Mouse (Mus musculus): ENCODE measurements around the gene Gm21981.

DNA sequence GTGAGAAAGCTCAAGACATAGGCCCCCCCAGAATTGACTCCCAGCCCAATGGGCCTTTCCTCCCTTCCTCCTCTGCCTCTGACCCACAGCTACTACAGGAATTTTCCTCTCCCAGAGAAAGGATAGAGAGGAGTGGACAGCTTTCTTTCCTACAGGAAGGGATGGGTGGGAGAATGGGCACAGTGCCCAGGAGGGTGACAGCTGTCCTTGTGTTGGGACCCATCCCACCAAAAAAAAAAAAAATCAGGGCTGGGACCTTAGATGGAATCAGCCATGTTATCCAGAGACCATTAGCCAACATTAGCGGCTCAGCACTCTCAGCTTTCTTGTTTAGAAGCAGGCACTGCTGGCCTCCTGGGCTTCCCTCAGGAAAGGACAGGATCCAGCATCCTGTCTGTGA lies 11.9 kb upstream of the Gm21981 start:
- TF ChIP-seq POLR2A (IDR thresholded peaks at IDR 0.05; ENCODE audit: insufficient read length, low read depth) (no peak), E2F4 (IDR thresholded peaks at IDR 0.05; ENCODE audit: insufficient read depth) (no peak), SRF (IDR thresholded peaks at IDR 0.05; ENCODE audit: control insufficient read depth, insufficient read length, low read depth) (no peak), POLR2AphosphoS2 (IDR thresholded peaks at IDR 0.05; ENCODE audit: insufficient read length, low read depth) (no peak), MYOD1 (IDR thresholded peaks at IDR 0.05; ENCODE audit: control insufficient read depth in 1 of 3, insufficient read length in 2 of 3, low read depth in 2 of 3) (peak in 2 of 3 experiments; percentile 28 to 31), TCF12 (IDR thresholded peaks at IDR 0.05; ENCODE audit: insufficient read depth, poor library complexity, severe bottlenecking) (no peak), USF1 (IDR thresholded peaks at IDR 0.05; ENCODE audit: low read depth) (no peak), CEBPB (IDR thresholded peaks at IDR 0.05; ENCODE audit: insufficient read depth, poor library complexity, severe bottlenecking) (no peak), TCF3 (IDR thresholded peaks at IDR 0.05; ENCODE audit: insufficient read length, low read depth) (no peak)

Measured in myocyte (in vitro differentiated cells).